8 mouse cellular contexts compared by ENCODE assay signal in the genomic region with DNA sequence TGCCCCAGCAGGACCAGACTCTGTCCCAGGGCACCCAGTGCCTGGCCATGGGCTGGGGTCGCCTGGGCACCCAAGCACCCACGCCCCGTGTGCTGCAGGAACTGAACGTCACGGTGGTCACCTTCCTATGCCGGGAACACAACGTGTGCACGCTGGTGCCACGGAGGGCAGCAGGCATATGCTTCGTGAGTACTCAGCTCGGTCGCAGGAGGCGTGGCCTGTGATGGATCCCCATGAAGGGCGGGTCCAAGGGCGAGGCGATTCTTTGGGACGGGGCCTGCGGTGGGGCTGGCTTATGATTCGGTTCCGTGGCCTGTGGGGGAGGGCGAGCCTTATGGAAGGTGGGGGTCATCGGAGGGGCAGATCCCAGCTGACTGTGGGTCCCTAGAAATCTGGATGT. TPM values are rescaled to one million over a fixed set of nuclear protein-coding genes. Genes with fewer than 3 reads are reported as not detected.
DNase-seq lines count a peak whose midpoint lies in the region; ATAC-seq and TF ChIP-seq lines count a peak whose summit lies in the region.

No protein-coding gene starts in this region.

- H3K4me3 ChIP-seq in lung, embryonic 15.5 days, result peak overlapping the region; percentile 15
- H3K4me3 ChIP-seq in forebrain, embryonic 11.5 days (ENCODE audit: low read depth, low read length), result no peak overlapping the region
- peak overlapping the region; percentile 21 for H3K4me3 ChIP-seq in limb, embryonic 12.5 days (replicated peaks)
- no peak overlapping the region for H3K4me3 ChIP-seq in myocyte
- no peak overlapping the region for H3K4me3 ChIP-seq in left cerebral cortex, adult 2 months

- H3ac ChIP-seq in myocyte (ENCODE audit: control insufficient read depth, insufficient read length), result no peak overlapping the region

- ATAC-seq in lung, embryonic 15.5 days (ENCODE audit: borderline replicate concordance, extremely low read depth, low FRiP score, low TSS enrichment), result 0 out of 2 replicates have a peak, but pooled peaks have one; percentile 28
- ATAC-seq in forebrain, embryonic 11.5 days (replicated peaks; ENCODE audit: low FRiP score), result no peak
- ATAC-seq in limb, embryonic 12.5 days (ENCODE audit: insufficient number of reproducible peaks, insufficient read depth, low FRiP score, low TSS enrichment, low read depth), result no peak

- DNase-seq in lung, adult 18-20 months, result no peak
- DNase-seq in forebrain, embryonic 11.5 days (ENCODE audit: low spot score), result no peak
- no peak for DNase-seq in left cerebral cortex, adult 2 months (ENCODE audit: extremely low spot score in 1 of 2, low spot score in 2 of 2)
- no peak for DNase-seq in gastrocnemius, postnatal 4 days (ENCODE audit: low spot score in 2 of 2)
- no peak for DNase-seq in thymus, postnatal 14 days

- TF ChIP-seq CTCF in left cerebral cortex, adult 2 months (IDR thresholded peaks at IDR 0.05), result no peak

- H3K79me2 ChIP-seq in myocyte (ENCODE audit: control insufficient read depth, insufficient read depth), result no peaks in the 10 kb centered on the region

- intact Hi-C loops in left cerebral cortex, adult 2 months (cut with DNase I), result loop anchor here (5.0 kb wide), 1 partner anchor 50 kb away; no protein-coding TSS in a partner anchor

- H3K36me3 ChIP-seq in lung, embryonic 15.5 days, result no peaks in the 10 kb centered on the region
- no peaks in the 10 kb centered on the region for H3K36me3 ChIP-seq in forebrain, embryonic 11.5 days (ENCODE audit: control insufficient read depth, insufficient read depth, low read length)
- no peaks in the 10 kb centered on the region for H3K36me3 ChIP-seq in limb, embryonic 12.5 days
- no peaks in the 10 kb centered on the region for H3K36me3 ChIP-seq in myocyte (ENCODE audit: control insufficient read depth, insufficient read depth)

- peak overlapping the region; percentile 50 for H3K4me2 ChIP-seq in lung, embryonic 15.5 days
- H3K4me2 ChIP-seq in forebrain, embryonic 11.5 days (ENCODE audit: low read depth, low read length, severe bottlenecking), result 0 out of 2 replicates have a peak overlapping the region, but pooled peaks have one; percentile 20
- peak overlapping the region; percentile 54 for H3K4me2 ChIP-seq in limb, embryonic 12.5 days
- peak overlapping the region; percentile 18 for H3K4me2 ChIP-seq in myocyte (ENCODE audit: low read depth)

- H3K27me3 ChIP-seq in lung, embryonic 15.5 days, result peaks cover 25% of the 10 kb centered on the region
- H3K27me3 ChIP-seq in forebrain, embryonic 11.5 days (ENCODE audit: control insufficient read depth, insufficient read depth, low read length), result peaks cover 22% of the 10 kb centered on the region
- peaks cover 39% of the 10 kb centered on the region for H3K27me3 ChIP-seq in limb, embryonic 12.5 days
- H3K27me3 ChIP-seq in myocyte (ENCODE audit: control insufficient read depth, insufficient read depth, insufficient read length), result no peaks in the 10 kb centered on the region

- H3K9me3 ChIP-seq in lung, embryonic 15.5 days, result no peaks in the 10 kb centered on the region
- H3K9me3 ChIP-seq in forebrain, embryonic 11.5 days (ENCODE audit: control insufficient read depth, low read length), result no peaks in the 10 kb centered on the region
- no peaks in the 10 kb centered on the region for H3K9me3 ChIP-seq in limb, embryonic 12.5 days

- TF ChIP-seq POLR2A in myocyte (IDR thresholded peaks at IDR 0.05; ENCODE audit: insufficient read length, low read depth), result no peak

- H3K4me1 ChIP-seq in lung, embryonic 15.5 days, result peaks cover 31% of the 10 kb centered on the region
- peaks cover 4% of the 10 kb centered on the region; the same call in 1 of the 2 replicates for H3K4me1 ChIP-seq in forebrain, embryonic 11.5 days (replicated peaks; ENCODE audit: control insufficient read depth, insufficient read depth, low read length)
- H3K4me1 ChIP-seq in limb, embryonic 12.5 days (replicated peaks), result peaks cover 30% of the 10 kb centered on the region

- H3K9ac ChIP-seq in lung, embryonic 15.5 days, result no peak overlapping the region
- peak overlapping the region; percentile 27; the same call in 1 of the 2 replicates for H3K9ac ChIP-seq in forebrain, embryonic 11.5 days (ENCODE audit: low read length)
- no peak overlapping the region; the same call in 1 of the 2 replicates for H3K9ac ChIP-seq in limb, embryonic 12.5 days (replicated peaks)

- no peak overlapping the region for H3K27ac ChIP-seq in lung, embryonic 15.5 days
- H3K27ac ChIP-seq in forebrain, embryonic 11.5 days (ENCODE audit: low read depth, low read length), result no peak overlapping the region
- no peak overlapping the region for H3K27ac ChIP-seq in limb, embryonic 12.5 days
- H3K27ac ChIP-seq in left cerebral cortex, adult 2 months, result no peak overlapping the region

- 5% methylated on average over 22 of the region's 22 CpGs for WGBS in lung, embryonic 15.5 days
- WGBS in forebrain, embryonic 11.5 days, result 6% methylated on average over 22 of the region's 22 CpGs
- WGBS in limb, embryonic 12.5 days, result 7% methylated on average over 22 of the region's 22 CpGs

TF ChIP-seq in myocyte, 11 proteins besides CTCF, POLR2A, EP300 and RAD21:
- TF ChIP-seq MAX (IDR thresholded peaks at IDR 0.05; ENCODE audit: low read depth), result no peak
- no peak for TF ChIP-seq MYOD1 (IDR thresholded peaks at IDR 0.05; ENCODE audit: control insufficient read depth in 1 of 3, insufficient read length in 2 of 3, low read depth in 2 of 3)
- TF ChIP-seq USF1 (IDR thresholded peaks at IDR 0.05; ENCODE audit: low read depth), result no peak
- no peak for TF ChIP-seq TCF12 (IDR thresholded peaks at IDR 0.05; ENCODE audit: insufficient read depth, poor library complexity, severe bottlenecking)
- no peak for TF ChIP-seq SRF (IDR thresholded peaks at IDR 0.05; ENCODE audit: control insufficient read depth, insufficient read length, low read depth)
- no peak for TF ChIP-seq REST (IDR thresholded peaks at IDR 0.05; ENCODE audit: insufficient read depth, insufficient read length)
- no peak for TF ChIP-seq CEBPB (IDR thresholded peaks at IDR 0.05; ENCODE audit: insufficient read depth, poor library complexity, severe bottlenecking)
- no peak for TF ChIP-seq TCF3 (IDR thresholded peaks at IDR 0.05; ENCODE audit: insufficient read length, low read depth)
- TF ChIP-seq E2F4 (IDR thresholded peaks at IDR 0.05; ENCODE audit: insufficient read depth), result no peak
- TF ChIP-seq POLR2AphosphoS2 (IDR thresholded peaks at IDR 0.05; ENCODE audit: insufficient read length, low read depth), result no peak
- no peak for TF ChIP-seq MYOG (IDR thresholded peaks at IDR 0.05; ENCODE audit: control insufficient read depth in 1 of 3, insufficient read depth in 1 of 3, insufficient read length in 2 of 3, low read depth in 2 of 3)

RNA-seq across cellular contexts. Expression of gene Elane, which starts 4.1 kb away (rescaled TPM):
- 0.25 and 0.72 TPM in 2 replicates for polyA plus RNA-seq in lung, embryonic 15.5 days (2015; fragmentation: Nextera tagmentation; extraction: Ambion mirVana)
- polyA plus RNA-seq in forebrain, embryonic 11.5 days (2014; fragmentation: Nextera tagmentation; extraction: Ambion mirVana), result not detected in 2 replicates
- polyA plus RNA-seq in limb, embryonic 12.5 days (2016; fragmentation: Nextera tagmentation; extraction: Ambion mirVana), result not detected in 2 replicates
- polyA plus RNA-seq in myocyte (2012; fragmentation: generic; extraction: Trizol), result not detected
- total RNA-seq in left cerebral cortex, adult 2 months (2021), result not detected
- total RNA-seq in gastrocnemius, postnatal 4 days (2021), result under 1 TPM in 1 of 2 experiments, not detected in 1; 0.29 TPM

RNA-seq across cellular contexts. Expression of gene Plppr3, which starts 7.5 kb away (rescaled TPM):
- polyA plus RNA-seq in lung, embryonic 15.5 days (2015; fragmentation: Nextera tagmentation; extraction: Ambion mirVana), result 29.1 and 32.4 TPM in 2 replicates
- 131 and 146 TPM in 2 replicates for polyA plus RNA-seq in forebrain, embryonic 11.5 days (2014; fragmentation: Nextera tagmentation; extraction: Ambion mirVana)
- 157 and 162 TPM in 2 replicates for polyA plus RNA-seq in limb, embryonic 12.5 days (2016; fragmentation: Nextera tagmentation; extraction: Ambion mirVana)
- 5.4 TPM for polyA plus RNA-seq in myocyte (2012; fragmentation: generic; extraction: Trizol)
- total RNA-seq in left cerebral cortex, adult 2 months (2021), result 10 to 100 TPM; 51.8 to 63.0 TPM
- total RNA-seq in gastrocnemius, postnatal 4 days (2021), result 1 to 10 TPM; 1.2 to 1.3 TPM

RNA-seq across cellular contexts. Expression of gene Prtn3, which starts 7.7 kb away (rescaled TPM):
- polyA plus RNA-seq in lung, embryonic 15.5 days (2015; fragmentation: Nextera tagmentation; extraction: Ambion mirVana), result 3.7 and 3.8 TPM in 2 replicates
- 13.0 and 13.3 TPM in 2 replicates for polyA plus RNA-seq in forebrain, embryonic 11.5 days (2014; fragmentation: Nextera tagmentation; extraction: Ambion mirVana)
- 15.1 and 15.3 TPM in 2 replicates for polyA plus RNA-seq in limb, embryonic 12.5 days (2016; fragmentation: Nextera tagmentation; extraction: Ambion mirVana)
- polyA plus RNA-seq in myocyte (2012; fragmentation: generic; extraction: Trizol), result 0.22 TPM
- 1 to 10 TPM; 1.7 to 2.6 TPM for total RNA-seq in left cerebral cortex, adult 2 months (2021)
- total RNA-seq in gastrocnemius, postnatal 4 days (2021), result under 1 TPM in 1 of 2 experiments, not detected in 1; 0.47 TPM

RNA-seq across cellular contexts. Expression of gene Cfd, which starts 8.7 kb away (rescaled TPM):
- polyA plus RNA-seq in lung, embryonic 15.5 days (2015; fragmentation: Nextera tagmentation; extraction: Ambion mirVana), result not detected in 2 replicates
- polyA plus RNA-seq in forebrain, embryonic 11.5 days (2014; fragmentation: Nextera tagmentation; extraction: Ambion mirVana), result not detected in 2 replicates
- polyA plus RNA-seq in limb, embryonic 12.5 days (2016; fragmentation: Nextera tagmentation; extraction: Ambion mirVana), result not detected in 2 replicates
- not detected for polyA plus RNA-seq in myocyte (2012; fragmentation: generic; extraction: Trizol)
- total RNA-seq in left cerebral cortex, adult 2 months (2021), result not detected
- 100 to 1,000 TPM in 1 of 2 experiments, 10 to 100 TPM in 1; 85.8 to 154 TPM for total RNA-seq in gastrocnemius, postnatal 4 days (2021)

RNA-seq across cellular contexts. Expression of gene Med16, which starts 26.7 kb away (rescaled TPM):
- polyA plus RNA-seq in lung, embryonic 15.5 days (2015; fragmentation: Nextera tagmentation; extraction: Ambion mirVana), result 54.7 and 56.1 TPM in 2 replicates
- 60.4 and 60.6 TPM in 2 replicates for polyA plus RNA-seq in forebrain, embryonic 11.5 days (2014; fragmentation: Nextera tagmentation; extraction: Ambion mirVana)
- 50.8 and 53.7 TPM in 2 replicates for polyA plus RNA-seq in limb, embryonic 12.5 days (2016; fragmentation: Nextera tagmentation; extraction: Ambion mirVana)
- 31.4 TPM for polyA plus RNA-seq in myocyte (2012; fragmentation: generic; extraction: Trizol)
- 10 to 100 TPM; 55.3 to 55.5 TPM for total RNA-seq in left cerebral cortex, adult 2 months (2021)
- 10 to 100 TPM; 39.4 to 41.1 TPM for total RNA-seq in gastrocnemius, postnatal 4 days (2021)

Comparison
In these comparisons a context has a peak if more than half of its experiments do, and no peak if none do; other contexts are left out.
1. H3K4me3 ChIP-seq: peak in lung, embryonic 15.5 days (single experiment) and limb, embryonic 12.5 days (single experiment); none in forebrain, embryonic 11.5 days (single experiment), myocyte (single experiment) and left cerebral cortex, adult 2 months (single experiment).
2. Peak in every context shown above with its lines, with median percentiles within 50 percentile points of each other: H3K4me2 ChIP-seq.